Mouse (Mus musculus) lung, adult 2 months (tissue): ENCODE measurements around the gene Nav1.

Experiments used
- CTCF ChIP-seq: fragments of 200-500 bp; IDR thresholded peaks from 2 replicates; pipeline ENCODE4 v1.5.1; 2011; ENCODE audit warnings: mild to moderate bottlenecking, low read length, control low read depth; ENCODE audit not compliant: insufficient read depth
- POLR2A ChIP-seq: fragments of 200-500 bp; IDR thresholded peaks from 2 replicates; pipeline ENCODE4 v1.6.1; 2011; ENCODE audit warnings: low read depth, mild to moderate bottlenecking, control low read depth, low read length, borderline replicate concordance; ENCODE audit errors: extremely low read depth

- TF ChIP-seq CTCF = no peak
- TF ChIP-seq POLR2A = no peak
These were observed 27.7 kb upstream of the Nav1 start for GRCm38 (mm10) chr1:135634791-135635190.
